Mouse (Mus musculus): ENCODE measurements around the gene Calr4. TPM values are rescaled to one million over a fixed set of nuclear protein-coding genes. Genes with fewer than 3 reads are reported as not detected.
A peak's percentile ranks its signal among the peaks of the same experiment; 100 is the strongest.

Calr4 gene
- total RNA-seq, 4 experiments from 2014 or later: not detected

DNA sequence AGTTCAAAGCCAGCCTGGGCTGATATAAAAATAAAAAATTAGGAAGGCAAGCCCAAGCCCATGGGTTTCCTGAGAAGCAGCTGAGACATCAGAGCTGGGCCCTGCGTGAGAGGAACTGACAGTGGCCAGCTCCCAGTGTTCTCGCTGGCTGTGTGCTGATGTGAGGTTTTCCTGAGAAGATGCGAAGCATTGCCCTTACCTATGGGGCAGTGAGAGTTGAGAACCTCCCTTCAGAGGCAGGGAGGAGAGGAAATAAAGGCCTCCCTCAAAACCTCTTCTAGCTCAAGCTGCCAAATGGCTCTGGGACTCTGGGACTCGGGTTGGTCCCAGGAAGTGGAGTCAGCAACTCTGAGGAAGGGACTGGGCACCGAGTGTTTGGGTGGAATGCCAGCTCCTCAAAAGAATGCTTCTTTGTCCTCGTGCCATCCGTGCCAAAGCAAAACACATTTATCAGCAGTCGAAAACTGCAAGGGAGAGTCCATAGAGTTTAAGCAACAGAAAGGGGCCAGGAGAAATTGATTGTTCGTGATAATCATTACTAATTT, 593 bp downstream of the Calr4 start:
- DNase-seq (ENCODE audit: low spot score in 2 of 2): no peak

DNA sequence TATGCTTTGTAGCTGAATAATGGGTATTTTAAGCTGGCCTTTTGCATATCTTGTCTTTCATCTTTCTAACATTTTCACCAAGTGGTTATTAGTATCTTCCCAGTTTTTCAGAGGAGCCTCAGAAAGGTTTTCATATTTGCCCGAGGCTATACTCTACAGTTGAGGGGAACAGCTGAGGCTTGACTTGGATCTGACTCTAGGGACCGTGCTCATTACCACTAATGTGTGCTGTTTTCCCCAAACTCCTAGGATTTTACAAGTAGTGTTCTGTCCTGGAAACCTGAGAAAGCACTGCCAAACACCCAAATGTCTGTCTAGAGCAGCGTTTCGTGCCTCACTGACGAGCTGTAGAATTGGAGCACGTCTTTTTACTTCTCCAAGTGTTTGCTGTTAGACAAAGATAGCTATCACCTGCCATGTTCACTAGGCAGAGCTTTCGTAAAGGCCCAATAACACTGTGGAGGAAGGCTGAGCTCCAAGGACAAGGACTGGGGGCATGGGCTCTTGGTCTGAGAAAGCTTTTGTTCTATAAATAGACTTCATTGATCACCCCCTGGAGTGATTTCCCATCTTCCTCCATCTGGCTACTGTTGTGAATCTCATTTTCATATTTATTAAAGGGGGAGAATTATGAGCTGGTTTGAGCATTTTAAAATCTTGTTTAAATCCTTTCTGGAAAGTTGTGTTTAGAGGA, 2.0 kb downstream of the Calr4 start:
- DNase-seq (ENCODE audit: low spot score in 2 of 2): no peak

DNA sequence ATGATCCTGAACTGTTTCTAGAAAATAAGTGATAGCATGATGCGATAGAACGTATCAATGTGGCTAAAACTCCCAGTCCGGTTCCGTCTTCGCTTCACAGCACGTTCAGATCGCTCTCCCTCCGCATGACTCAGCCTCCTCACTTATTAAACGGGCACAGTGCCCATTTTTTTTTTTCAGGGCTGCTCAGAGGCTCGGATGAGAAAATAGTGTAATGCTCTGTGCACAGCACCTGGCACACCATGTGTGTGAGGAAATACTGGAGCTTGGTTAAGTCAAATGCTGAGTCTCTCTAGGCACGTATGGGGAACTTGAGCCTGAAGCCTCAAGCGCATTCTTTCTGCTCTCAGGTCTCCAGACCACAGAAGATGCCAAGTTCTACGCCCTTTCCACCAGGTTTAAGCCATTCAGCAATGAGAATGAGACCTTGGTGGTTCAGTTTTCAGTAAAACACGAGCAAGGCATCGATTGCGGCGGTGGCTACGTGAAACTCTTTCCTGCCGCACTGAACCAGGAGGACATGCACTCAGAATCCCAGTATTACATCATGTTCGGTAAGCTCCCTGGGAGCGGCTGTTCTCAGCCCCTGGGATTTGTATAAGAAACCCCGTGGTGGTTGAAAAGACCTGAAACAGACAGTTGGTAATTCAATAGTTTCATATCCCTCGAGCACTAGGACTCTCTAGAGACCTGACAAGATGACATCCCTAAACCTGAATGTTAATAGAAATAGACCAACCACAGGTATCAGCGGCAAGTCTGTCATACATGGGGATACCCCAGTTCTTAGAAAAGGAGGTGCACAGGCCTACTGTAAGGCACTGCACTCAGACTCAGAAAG, 4.4 kb downstream of the Calr4 start:
- peak; percentile 40 to 47 for DNase-seq (ENCODE audit: low spot score in 2 of 2)

GRCm38 (mm10) chr4:109241221-109241620, 6.9 kb downstream of the Calr4 start:
- DNase-seq (ENCODE audit: low spot score in 2 of 2): no peak

- peak; percentile 71 to 74 for DNase-seq (ENCODE audit: low spot score in 2 of 2)
Measured at GRCm38 (mm10) chr4:109241934-109242333, 7.6 kb downstream of the Calr4 start.

- DNase-seq (ENCODE audit: low spot score in 2 of 2): no peak
Measured at GRCm38 (mm10) chr4:109244506-109244905, 10.2 kb downstream of the Calr4 start.

- DNase-seq (ENCODE audit: low spot score in 2 of 2): no peak
Measured at GRCm38 (mm10) chr4:109245016-109245620, 10.8 kb downstream of the Calr4 start.

DNA sequence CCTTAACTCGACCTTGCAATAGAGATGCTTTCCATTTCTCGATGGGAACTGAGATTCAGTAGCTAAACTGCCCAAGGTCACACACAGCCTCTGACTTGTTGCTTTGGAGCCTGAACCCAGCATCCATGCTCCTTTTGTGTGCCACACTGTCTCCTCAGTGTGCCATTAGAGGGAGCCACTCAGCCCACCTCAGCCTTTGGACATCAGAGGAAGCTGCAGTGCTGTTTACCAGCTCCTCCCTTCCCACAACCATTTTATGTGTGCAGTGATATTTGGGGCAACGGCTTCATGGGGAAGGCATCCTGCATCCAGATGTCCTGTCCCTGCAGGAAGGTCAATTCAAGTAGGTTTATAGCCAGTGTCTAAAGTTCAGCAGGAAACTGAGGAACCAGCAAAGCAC, 17.3 kb downstream of the Calr4 start:
- DNase-seq (ENCODE audit: low spot score in 2 of 2): no peak

DNA sequence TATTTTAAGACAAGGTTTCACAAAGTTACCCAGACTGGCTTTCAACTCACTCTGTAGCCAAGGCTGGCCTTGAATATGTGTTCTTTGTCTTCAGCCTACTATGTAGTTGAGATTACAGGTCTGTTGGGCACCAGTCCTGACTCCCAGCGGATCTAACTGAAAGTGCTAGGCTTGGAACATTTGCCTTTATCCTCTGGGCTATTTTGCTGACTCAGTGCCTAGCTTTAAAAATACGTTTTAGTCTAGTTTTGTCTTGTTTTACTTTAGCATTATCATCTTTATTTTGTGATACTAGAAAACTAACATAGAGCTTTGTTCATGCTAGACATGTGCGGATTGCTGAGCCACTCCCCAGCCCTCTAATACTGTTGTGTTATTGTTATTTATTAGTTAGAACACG, 17.9 kb downstream of the Calr4 start:
- DNase-seq (ENCODE audit: low spot score in 2 of 2): no peak

- DNase-seq (ENCODE audit: low spot score in 2 of 2): no peak
Measured at GRCm38 (mm10) chr4:109253664-109254151, 19.4 kb downstream of the Calr4 start.

DNA sequence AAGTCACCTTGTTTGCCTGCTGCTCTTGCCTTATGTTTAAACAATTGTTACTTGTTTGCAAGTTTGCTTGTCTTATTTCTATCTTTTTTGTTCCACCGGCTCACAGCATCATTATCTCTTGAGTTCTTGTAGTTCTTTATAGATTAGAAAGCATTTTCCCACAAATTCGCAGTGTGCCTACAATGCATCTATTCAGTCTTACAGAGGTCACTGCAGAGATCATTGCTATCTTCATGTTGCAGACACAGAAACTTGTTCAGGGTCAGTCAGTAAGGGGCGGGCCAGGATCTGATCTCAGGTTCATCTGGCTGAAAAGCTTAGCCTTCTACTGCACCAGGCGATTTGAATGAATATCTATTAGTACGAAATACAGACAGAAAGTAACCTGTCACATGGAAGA, 20.2 kb downstream of the Calr4 start:
- no peak for DNase-seq (ENCODE audit: low spot score in 2 of 2)

- DNase-seq (ENCODE audit: low spot score in 2 of 2): no peak
Measured at GRCm38 (mm10) chr4:109255321-109255720, 21.0 kb downstream of the Calr4 start.

DNA sequence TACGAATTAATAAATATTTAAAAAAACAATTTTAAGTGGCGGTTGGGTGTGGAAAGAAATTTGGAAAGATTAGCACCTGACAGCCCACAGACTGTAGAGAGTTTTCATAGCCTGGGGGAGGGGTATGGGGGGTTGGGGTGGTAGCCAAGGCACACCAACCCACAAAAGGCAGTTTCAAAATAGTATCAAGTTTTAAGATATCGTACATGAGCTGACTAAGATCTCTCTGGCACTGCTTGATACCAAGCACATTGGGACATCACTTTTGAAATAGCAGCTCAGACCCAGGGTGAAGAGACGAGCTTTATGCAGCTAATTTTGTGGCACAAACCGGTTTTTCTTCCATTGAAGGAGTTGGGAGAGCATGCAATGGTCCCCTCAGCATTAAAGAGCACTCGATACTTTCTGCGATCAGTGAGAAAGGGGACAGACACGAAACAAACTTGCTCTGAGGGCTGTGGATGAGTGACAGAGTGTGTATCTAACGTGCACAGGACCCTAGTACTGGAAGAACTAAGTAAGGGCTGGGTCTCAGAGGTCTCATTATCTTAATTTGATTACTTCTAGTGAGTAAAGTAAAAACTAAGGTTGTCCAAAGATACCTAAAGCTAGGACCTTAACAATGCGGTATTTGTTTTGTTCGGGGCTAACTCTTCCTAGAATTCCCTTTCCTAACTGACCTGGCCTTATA, 21.6 kb downstream of the Calr4 start:
- DNase-seq (ENCODE audit: low spot score in 2 of 2): no peak

DNA sequence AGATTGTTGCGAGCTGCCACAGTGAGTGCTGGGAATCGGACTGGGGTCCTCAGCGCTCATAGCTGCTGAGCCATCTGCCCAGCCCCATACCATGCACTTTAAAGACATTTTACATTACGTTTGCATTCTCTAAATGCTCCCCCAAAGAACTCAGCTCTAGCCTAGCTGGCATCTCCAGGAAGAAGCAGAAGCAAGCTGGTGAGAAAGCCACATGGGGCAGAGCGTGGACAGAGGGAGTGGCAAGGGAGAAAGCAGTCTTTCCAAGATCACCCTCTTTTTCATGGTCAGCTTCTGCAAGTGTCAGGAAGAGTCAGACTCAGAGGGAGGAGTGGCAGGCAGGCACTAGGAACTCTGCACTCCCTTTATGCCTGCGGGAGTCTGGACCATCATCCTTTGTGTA, 22.5 kb downstream of the Calr4 start:
- no peak for DNase-seq (ENCODE audit: low spot score in 2 of 2)

GRCm38 (mm10) chr4:109257639-109258038, 23.4 kb downstream of the Calr4 start:
- DNase-seq (ENCODE audit: low spot score in 2 of 2): no peak

GRCm38 (mm10) chr4:109262068-109262467, 27.8 kb downstream of the Calr4 start:
- DNase-seq (ENCODE audit: low spot score in 2 of 2): no peak

GRCm38 (mm10) chr4:109266056-109266455, 31.8 kb downstream of the Calr4 start:
- DNase-seq (ENCODE audit: low spot score in 2 of 2): no peak

GRCm38 (mm10) chr4:109266744-109267143, 32.5 kb downstream of the Calr4 start:
- no peak for DNase-seq (ENCODE audit: low spot score in 2 of 2)

DNA sequence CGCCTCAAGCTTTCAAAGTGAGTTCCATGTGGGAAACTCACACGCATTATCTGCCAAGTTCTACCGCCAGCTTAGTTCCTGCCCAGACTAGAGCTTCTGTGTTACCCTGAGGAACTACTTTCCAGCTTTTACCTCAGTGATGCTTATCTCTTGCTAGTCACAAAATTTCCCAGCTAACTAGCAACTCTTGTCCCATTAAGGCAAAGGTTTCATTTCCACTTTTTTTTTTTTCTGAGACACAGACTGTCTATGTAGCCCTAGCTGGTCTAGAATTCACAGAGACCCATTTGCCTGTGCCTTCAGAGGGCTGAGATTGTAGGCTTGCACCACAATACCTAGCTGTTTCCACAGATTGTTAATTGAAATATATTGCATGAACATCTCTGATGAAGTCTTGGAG, 33.2 kb downstream of the Calr4 start:
- DNase-seq (ENCODE audit: low spot score in 2 of 2): no peak

DNA sequence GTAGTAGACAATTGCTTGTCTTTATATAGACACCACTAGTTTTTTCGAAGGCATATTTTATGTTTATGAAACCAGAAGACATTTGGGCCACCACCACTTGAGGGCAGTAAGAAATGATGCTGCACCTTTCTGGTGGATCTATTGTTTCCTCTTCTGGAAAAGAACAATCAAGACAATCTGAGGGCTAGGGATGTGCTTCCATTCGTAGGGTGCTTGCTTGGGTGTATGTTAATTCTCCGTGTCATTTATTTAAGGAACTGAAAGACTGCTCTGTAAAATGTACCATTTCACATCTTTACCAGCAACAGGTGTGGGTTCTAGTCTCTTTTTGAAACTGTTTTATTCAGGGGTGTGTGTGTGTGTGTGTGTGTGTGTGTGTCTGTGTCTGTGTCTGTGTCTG, 34.6 kb downstream of the Calr4 start:
- DNase-seq (ENCODE audit: low spot score in 2 of 2): no peak

DNA sequence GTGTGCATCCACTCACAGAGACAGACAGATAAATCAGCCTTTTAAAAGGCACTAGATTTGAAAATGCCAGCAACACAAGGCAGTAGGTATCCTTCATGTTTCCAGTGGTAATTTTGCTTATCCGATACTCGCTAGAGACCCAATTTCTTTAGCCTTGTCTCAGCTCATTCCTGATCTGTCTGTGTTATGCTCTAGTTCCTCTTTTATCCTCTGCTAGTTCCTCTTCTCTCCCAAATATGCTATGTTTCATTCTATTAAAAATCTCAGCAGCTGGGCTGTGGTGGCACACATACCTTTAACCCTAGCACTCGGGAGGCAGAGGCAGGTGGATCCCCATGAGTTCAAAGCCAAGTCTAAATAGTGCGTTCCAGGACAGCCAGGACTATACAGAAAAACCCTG, 37.5 kb downstream of the Calr4 start:
- DNase-seq (ENCODE audit: low spot score in 2 of 2): no peak
